Mouse (Mus musculus) spleen, adult 2 months (tissue): Measurements from ENCODE around the gene Cpne8. TPM values are rescaled to one million over a fixed set of nuclear protein-coding genes. Genes with fewer than 3 reads are reported as not detected.

Experiments
- DNase-seq, 2 experiments: peaks; one replicate each; pipeline versions ENCODE4 v3.0.0 to v3.0.0-alpha.2; 2012 to 2021; ENCODE audit warnings: low spot score in 2 of 2, low read depth in 1 of 2
- H3K27ac ChIP-seq: fragments of 200-500 bp; 2 replicates; pipeline ENCODE4 v1.5.1; 2012; ENCODE audit warnings: low read length, inconsistent platforms; ENCODE audit not compliant: insufficient read depth
- H3K27me3 ChIP-seq: fragments of 200-500 bp; 2 replicates; pipeline ENCODE4 v1.6.1; 2012; ENCODE audit warnings: mild to moderate bottlenecking, moderate library complexity, low read length, inconsistent platforms; ENCODE audit not compliant: control insufficient read depth, insufficient read depth
- H3K36me3 ChIP-seq: fragments of 200-500 bp; 2 replicates; pipeline ENCODE4 v1.6.1; 2012; ENCODE audit warnings: mild to moderate bottlenecking, low read length, inconsistent platforms; ENCODE audit not compliant: control insufficient read depth, insufficient read depth
- H3K4me1 ChIP-seq: fragments of 200-500 bp; 2 replicates; pipeline ENCODE4 v1.6.1; 2011; ENCODE audit warnings: inconsistent platforms; ENCODE audit not compliant: control insufficient read depth, insufficient read depth, insufficient read length
- H3K4me3 ChIP-seq: fragments of 200-500 bp; 2 replicates; pipeline ENCODE4 v1.5.1; 2011; ENCODE audit warnings: mild to moderate bottlenecking, inconsistent platforms; ENCODE audit not compliant: insufficient read depth, insufficient read length; ENCODE audit errors: extremely low read depth
- CTCF ChIP-seq: fragments of 200-500 bp; IDR thresholded peaks from 2 replicates; pipeline ENCODE4 v1.5.1; 2011; ENCODE audit warnings: mild to moderate bottlenecking, inconsistent platforms; ENCODE audit not compliant: insufficient read depth, insufficient read length, insufficient replicate concordance; ENCODE audit errors: extremely low read depth
- POLR2A ChIP-seq: fragments of 200-500 bp; IDR thresholded peaks from 2 replicates; pipeline ENCODE4 v1.6.1; 2011; ENCODE audit warnings: low read depth, low read length, inconsistent platforms
- WGBS: fragments of 180-500 bp; shearing (Covaris S2); methylation state at CpG from one replicate; pipeline ENCODE4 v1.1.7; 2018; 5-methylcytosine and 5-hydroxymethylcytosine counted together
- polyA plus RNA-seq: library from polyadenylated mRNA; depleted of rRNA; stranded (reverse); fragments of >200 nt; gene quantifications from 2 replicates; pipeline ENCODE4 v1.2.3, GENCODE M21; 2012; rRNA removed

The Cpne8 gene
- polyA plus RNA-seq = 2.4 and 2.7 TPM in 2 replicates

DNA sequence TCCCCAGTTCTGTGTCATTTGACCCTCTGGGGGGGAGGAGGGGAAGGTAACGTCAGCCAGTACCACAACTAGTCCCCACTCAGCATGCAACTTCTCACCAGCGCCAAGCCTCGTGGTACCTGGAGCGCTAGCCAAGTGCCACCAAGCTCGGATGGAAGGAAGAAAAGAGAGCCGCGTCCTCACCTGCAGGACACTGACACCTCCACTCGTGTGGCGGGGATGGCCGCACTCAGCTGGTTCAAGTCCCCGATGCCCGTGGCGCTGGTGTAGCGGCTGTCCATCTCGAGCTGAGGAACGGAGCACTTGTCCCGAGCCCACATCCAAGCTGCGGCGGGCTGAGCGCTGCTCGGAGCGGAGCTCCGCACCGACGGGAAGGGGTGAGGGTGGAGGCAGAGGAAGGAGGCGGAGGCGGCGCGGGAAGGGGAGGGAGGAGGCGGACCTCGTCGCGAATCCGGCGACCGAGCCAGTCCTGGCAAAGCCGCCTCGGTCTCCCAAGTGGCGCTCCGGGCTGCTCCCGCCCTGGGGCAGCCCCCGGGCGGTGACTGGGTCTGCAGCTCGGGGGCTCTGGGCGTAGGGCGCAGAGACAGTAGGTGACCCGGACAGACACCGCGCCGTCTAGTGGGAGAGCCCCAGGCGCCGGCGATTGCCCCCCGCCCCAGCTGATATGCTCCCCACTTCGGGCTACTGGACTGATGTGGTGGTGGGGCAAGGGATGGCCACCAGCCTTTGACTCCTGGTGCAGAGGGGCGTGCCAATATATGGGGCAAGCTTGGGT lies at the start of gene Cpne8:
Gene Cpne8, minus strand, starts transcription at position 448 of the 775 bp plus-strand sequence.
- Histone ChIP-seq H3K27ac (no peak within 1 kb of the TSS), H3K27me3 (no peaks in the 10 kb centered on the region), H3K4me3 (peak within 1 kb of the TSS; percentile 53; the same call in 1 of the 2 replicates), H3K36me3 (no peaks in the 10 kb centered on the region), H3K4me1 (no peaks in the 10 kb centered on the region)
- DNase-seq = no peak
- no peak for TF ChIP-seq CTCF
- TF ChIP-seq POLR2A = no peak
- WGBS = 1% methylated on average over 51 of the region's 56 CpGs

DNA sequence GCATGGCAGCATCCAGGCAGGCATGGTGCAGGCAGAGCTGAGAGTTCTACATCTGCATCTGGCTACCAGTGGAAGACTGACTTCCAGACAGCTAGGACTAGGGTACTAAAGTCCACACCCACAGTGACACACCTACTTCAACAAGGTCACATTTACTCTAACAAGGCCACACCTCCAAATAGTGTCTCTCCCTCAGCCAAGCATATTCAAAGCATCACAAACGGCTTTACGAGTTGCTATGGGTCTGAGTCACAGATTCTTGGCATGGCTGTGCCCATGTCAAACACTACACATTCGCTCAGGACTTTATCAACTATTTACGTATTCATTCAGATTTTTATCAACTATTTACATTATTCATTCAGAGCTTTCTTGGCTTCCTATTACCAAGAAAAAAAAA lies 38.5 kb upstream of the Cpne8 start:
- Histone ChIP-seq H3K4me3 (no peak overlapping the region), H3K27ac (no peak overlapping the region), H3K36me3 (no peaks in the 10 kb centered on the region), H3K27me3 (no peaks in the 10 kb centered on the region), H3K4me1 (no peaks in the 10 kb centered on the region)
- DNase-seq = no peak
- no peak for TF ChIP-seq CTCF
- TF ChIP-seq POLR2A = no peak
- WGBS = 77% methylated on average over 4 of the region's 4 CpGs

DNA sequence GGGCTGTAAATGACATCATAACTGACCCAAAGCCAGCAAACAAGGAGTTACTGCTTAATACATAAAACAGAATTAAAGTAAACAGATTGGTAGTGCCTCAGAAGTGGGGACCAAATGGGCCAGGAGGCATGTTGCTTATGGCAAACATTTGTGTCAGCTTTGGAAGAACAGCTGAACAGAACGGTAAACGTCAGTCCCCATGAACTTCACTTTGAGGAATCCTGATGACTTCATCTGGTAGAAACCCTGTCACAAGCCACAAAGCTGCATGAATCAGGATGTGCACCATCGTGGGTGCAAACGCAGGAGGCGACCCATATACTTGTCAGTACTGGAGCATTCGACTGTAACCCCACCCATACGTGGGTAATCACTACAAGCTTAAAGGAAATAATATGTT lies 30.1 kb upstream of the Cpne8 start:
- TF ChIP-seq CTCF = no peak
- no peak for TF ChIP-seq POLR2A
- H3K4me3 ChIP-seq = no peak overlapping the region
- no peaks in the 10 kb centered on the region for H3K4me1 ChIP-seq
- no peaks in the 10 kb centered on the region for H3K27me3 ChIP-seq
- no peak overlapping the region for H3K27ac ChIP-seq
- WGBS = 91% methylated on average over 7 of the region's 7 CpGs
- no peaks in the 10 kb centered on the region for H3K36me3 ChIP-seq
- DNase-seq = no peak

DNA sequence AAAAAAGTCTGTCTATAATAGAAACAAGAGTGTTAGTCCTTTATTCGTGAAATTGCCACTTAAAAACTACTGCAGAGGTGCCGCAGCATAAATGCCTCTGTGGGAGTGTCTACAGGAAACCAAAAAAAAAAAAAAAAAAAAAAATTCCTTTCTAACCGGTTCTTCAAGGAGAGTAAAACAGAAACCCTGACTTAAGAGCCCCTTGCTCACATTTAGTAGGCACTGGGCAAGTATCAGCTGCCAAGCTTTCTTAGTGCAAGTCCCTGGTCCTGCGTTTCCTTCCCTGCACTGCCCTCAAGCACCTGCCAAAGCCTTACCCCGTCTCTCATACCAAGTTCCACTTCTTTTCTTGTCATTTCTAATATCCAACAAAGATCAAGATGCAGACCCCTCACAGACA lies 25.1 kb upstream of the Cpne8 start:
- DNase-seq = no peak
- TF ChIP-seq CTCF = no peak
- TF ChIP-seq POLR2A = no peak
- WGBS = 57% methylated on average over 5 of the region's 5 CpGs
- Histone ChIP-seq H3K27ac (no peak overlapping the region), H3K4me1 (no peaks in the 10 kb centered on the region), H3K27me3 (no peaks in the 10 kb centered on the region), H3K4me3 (no peak overlapping the region), H3K36me3 (no peaks in the 10 kb centered on the region)

DNA sequence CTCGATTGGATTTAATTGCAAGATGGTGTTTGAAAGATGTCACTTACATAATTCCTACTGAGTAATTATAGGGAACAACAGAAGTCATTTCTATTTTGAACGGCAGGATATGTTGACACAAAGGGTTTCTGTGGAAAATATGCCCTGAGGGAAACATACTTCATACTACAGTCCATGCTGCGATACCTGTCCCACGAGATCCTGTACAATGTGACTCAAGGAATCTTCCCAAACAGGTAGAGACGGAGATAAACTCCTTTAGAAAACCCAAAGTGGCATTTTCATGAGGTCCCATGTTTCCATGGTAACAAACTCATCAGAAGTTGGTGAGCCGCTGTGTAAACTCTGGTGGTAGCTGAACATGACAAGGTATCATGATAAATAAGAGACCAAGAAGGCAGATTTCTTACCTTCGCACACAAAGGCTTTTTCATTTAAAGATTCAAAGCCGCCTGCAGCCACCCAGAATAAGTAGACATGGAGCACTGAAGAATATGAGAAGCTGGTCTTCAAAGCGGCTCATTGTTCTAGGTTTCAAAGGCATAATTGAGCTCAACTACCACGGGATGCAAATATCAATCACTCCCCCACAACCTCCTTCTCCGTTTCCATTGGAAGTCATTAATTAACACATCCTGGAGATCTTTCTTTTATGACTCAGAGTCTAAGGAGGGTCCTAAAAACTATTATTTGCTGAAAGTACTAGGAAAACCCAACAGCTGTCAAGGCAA lies 24.4 kb upstream of the Cpne8 start:
- no peak overlapping the region for H3K27ac ChIP-seq
- no peak for TF ChIP-seq CTCF
- no peak for TF ChIP-seq POLR2A
- 86% methylated on average over 11 of the region's 11 CpGs for WGBS
- no peak for DNase-seq
- no peaks in the 10 kb centered on the region for H3K27me3 ChIP-seq
- no peak overlapping the region for H3K4me3 ChIP-seq
- H3K4me1 ChIP-seq = no peaks in the 10 kb centered on the region
- H3K36me3 ChIP-seq = no peaks in the 10 kb centered on the region

DNA sequence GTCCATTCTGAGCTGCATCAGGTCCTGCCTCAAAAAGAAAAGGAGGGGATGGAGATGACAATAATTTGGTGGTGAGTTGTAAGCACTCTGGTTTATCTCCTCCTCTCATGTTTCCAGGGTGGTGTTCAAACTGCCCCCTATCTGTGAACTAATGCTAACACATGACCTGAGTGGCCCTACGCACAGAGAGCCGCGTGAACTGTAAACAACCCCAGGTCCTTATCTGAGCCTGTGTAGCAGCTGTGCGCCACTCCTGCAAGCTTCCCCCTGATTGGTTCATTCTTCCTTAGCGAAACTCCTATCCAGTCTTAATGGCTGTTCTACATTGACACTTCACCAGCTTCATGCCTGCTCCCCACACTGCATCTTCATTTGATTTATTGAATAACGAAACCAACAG lies 7.5 kb upstream of the Cpne8 start:
- 94% methylated on average over 6 of the region's 6 CpGs for WGBS
- no peak overlapping the region for H3K4me3 ChIP-seq
- H3K4me1 ChIP-seq = no peaks in the 10 kb centered on the region
- H3K27ac ChIP-seq = no peak overlapping the region
- H3K36me3 ChIP-seq = no peaks in the 10 kb centered on the region
- no peaks in the 10 kb centered on the region for H3K27me3 ChIP-seq
- TF ChIP-seq POLR2A (no peak), CTCF (no peak)
- DNase-seq = no peak

DNA sequence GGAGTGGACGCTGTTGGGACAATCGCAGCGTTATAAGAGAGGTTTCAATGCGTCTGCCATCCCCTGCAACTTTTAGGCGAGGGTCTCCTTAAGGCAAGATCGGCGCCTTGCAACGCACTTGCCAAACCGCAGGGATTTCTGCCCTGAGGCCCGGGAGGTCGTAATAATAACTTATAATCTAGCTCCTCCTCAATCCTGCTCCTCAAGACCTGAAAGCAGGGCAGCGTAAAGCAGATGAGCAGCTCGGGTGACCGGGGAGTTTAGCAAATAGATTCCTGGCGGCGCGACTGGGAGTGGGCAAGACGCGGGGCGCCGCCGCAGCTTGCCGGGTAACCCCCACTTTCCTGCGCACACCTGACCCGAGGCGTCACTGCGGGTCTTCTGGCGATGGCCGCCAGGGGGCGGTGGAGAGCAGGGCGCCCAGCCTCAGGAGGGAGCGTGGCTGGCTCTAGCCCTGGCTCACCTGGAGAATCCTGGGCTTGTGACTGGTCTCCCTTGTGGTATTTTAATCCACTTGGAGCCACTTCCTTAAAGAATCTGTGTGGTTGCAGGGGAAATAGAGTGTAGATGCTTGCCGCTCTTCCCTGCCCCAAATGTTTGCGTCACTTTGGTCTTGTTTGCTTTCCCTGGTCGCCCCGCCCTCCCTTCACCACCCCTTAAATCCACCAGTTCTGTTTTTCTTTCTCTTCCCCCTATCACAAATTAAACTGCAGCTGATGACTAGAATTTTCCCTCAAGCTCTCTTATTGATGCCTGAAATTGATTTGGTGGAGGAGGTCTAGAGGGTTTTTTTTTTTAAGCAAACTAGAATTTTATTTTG lies 738 bp upstream of the Cpne8 start:
- Histone ChIP-seq H3K4me1 (no peaks in the 10 kb centered on the region), H3K27ac (no peak overlapping the region), H3K4me3 (peak overlapping the region; percentile 7; the same call in 1 of the 2 replicates), H3K36me3 (no peaks in the 10 kb centered on the region), H3K27me3 (no peaks in the 10 kb centered on the region)
- TF ChIP-seq CTCF = peak; percentile 40; the same call in 1 of the 2 replicates
- no peak for TF ChIP-seq POLR2A
- no peak for DNase-seq
- 3% methylated on average over 36 of the region's 36 CpGs for WGBS
